Mouse (Mus musculus): ENCODE results near the gene Ghrhr.

DNA sequence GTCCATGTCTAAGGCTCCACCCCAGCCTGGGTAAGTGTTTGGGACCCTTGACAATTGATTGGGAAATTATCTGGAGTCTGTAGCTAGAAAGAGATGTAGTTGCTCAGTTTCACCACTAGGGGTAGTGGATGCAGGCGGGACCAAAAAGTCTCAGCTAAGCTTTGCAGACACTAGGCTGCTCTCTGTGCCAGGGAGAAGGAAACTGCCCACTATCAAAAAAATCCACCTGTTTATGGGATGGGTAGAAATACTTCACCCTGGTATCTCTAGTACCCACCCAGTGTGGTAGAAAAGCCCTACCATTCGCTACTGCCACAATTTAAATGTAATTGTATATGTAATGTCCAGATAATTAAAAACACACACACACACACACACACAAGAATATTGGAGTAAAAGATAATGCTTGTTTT is 17.4 kb upstream of the Ghrhr start:
- TF ChIP-seq EP300 (IDR thresholded peaks at IDR 0.05; ENCODE audit: low read depth) (peak; percentile 96), CTCF (IDR thresholded peaks at IDR 0.05; ENCODE audit: low read depth) (peak; percentile 94)
